Mouse (Mus musculus): ENCODE measurements around the gene Slc5a5. TPM values are rescaled to one million over a fixed set of nuclear protein-coding genes. Genes with fewer than 3 reads are reported as not detected.

The Slc5a5 gene
- total RNA-seq, 2 experiments from 2014 or later, result 8.2 to 10.9 TPM

GRCm38 (mm10) chr8:70887669-70888068 is 4.9 kb downstream of the Slc5a5 start:
- peak in 1 of 2 experiments; percentile 44 for DNase-seq (ENCODE audit: low spot score in 2 of 2)
- intact Hi-C loops (cut with DNase I), result no loop called here

- intact Hi-C loops (cut with DNase I), result no loop called here
- DNase-seq (ENCODE audit: low spot score in 2 of 2), result no peak
Measured at GRCm38 (mm10) chr8:70885612-70886011, 6.9 kb downstream of the Slc5a5 start.

- intact Hi-C loops (cut with DNase I), result no loop called here
- DNase-seq (ENCODE audit: low spot score in 2 of 2), result no peak
Measured at GRCm38 (mm10) chr8:70884683-70885082, 7.9 kb downstream of the Slc5a5 start.

GRCm38 (mm10) chr8:70884186-70884585 is 8.4 kb downstream of the Slc5a5 start:
- intact Hi-C loops (cut with DNase I), result no loop called here
- DNase-seq (ENCODE audit: low spot score in 2 of 2), result no peak

- DNase-seq (ENCODE audit: low spot score in 2 of 2), result no peak
- intact Hi-C loops (cut with DNase I), result no loop called here
Measured at GRCm38 (mm10) chr8:70880546-70880945, 12.0 kb downstream of the Slc5a5 start.

- intact Hi-C loops (cut with DNase I), result no loop called here
- peak in 1 of 2 experiments; percentile 47 for DNase-seq (ENCODE audit: low spot score in 2 of 2)
Measured at GRCm38 (mm10) chr8:70880126-70880525, 12.4 kb downstream of the Slc5a5 start.

GRCm38 (mm10) chr8:70879500-70879899 is 13.1 kb downstream of the Slc5a5 start:
- no peak for DNase-seq (ENCODE audit: low spot score in 2 of 2)
- intact Hi-C loops (cut with DNase I), result no loop called here

- no peak for DNase-seq (ENCODE audit: low spot score in 2 of 2)
- intact Hi-C loops (cut with DNase I), result no loop called here
Measured at GRCm38 (mm10) chr8:70878178-70878577, 14.4 kb downstream of the Slc5a5 start.

- intact Hi-C loops (cut with DNase I), result no loop called here
- no peak for DNase-seq (ENCODE audit: low spot score in 2 of 2)
Measured at GRCm38 (mm10) chr8:70876382-70876781, 16.2 kb downstream of the Slc5a5 start.

- DNase-seq (ENCODE audit: low spot score in 2 of 2), result no peak
- intact Hi-C loops (cut with DNase I), result no loop called here
Measured at GRCm38 (mm10) chr8:70874441-70874840, 18.1 kb downstream of the Slc5a5 start.

- intact Hi-C loops (cut with DNase I), result loop anchor here (1.0 kb wide), 2 partner anchors 20 to 24 kb away; partner anchors contain the start of gene Rpl18a
- peak; percentile 96 to 98 for DNase-seq (ENCODE audit: low spot score in 2 of 2)
Measured at GRCm38 (mm10) chr8:70873364-70873985, 19.1 kb downstream of the Slc5a5 start, which contains the start of gene Ccdc124. Gene Ccdc124 (minus strand): TSS chr8:70873935.

- DNase-seq (ENCODE audit: low spot score in 2 of 2), result peak in 1 of 2 experiments; percentile 49
- intact Hi-C loops (cut with DNase I), result loop anchor here (1.0 kb wide), 2 partner anchors 20 to 24 kb away; partner anchors contain the start of gene Rpl18a
Measured at GRCm38 (mm10) chr8:70872643-70873363, 19.8 kb downstream of the Slc5a5 start.

GRCm38 (mm10) chr8:70871195-70871807 is 21.3 kb downstream of the Slc5a5 start:
- no peak for DNase-seq (ENCODE audit: low spot score in 2 of 2)
- intact Hi-C loops (cut with DNase I), result no loop called here

- intact Hi-C loops (cut with DNase I), result loop anchor here (1.0 kb wide), 1 partner anchor 25 kb away; no protein-coding TSS in a partner anchor
- peak; percentile 81 to 85 for DNase-seq (ENCODE audit: low spot score in 2 of 2)
Measured at GRCm38 (mm10) chr8:70869601-70870041, 22.9 kb downstream of the Slc5a5 start.

- no peak for DNase-seq (ENCODE audit: low spot score in 2 of 2)
- intact Hi-C loops (cut with DNase I), result loop anchor here (1.0 kb wide), 1 partner anchor 25 kb away; no protein-coding TSS in a partner anchor
Measured at GRCm38 (mm10) chr8:70869199-70869571, 23.4 kb downstream of the Slc5a5 start.

- DNase-seq (ENCODE audit: low spot score in 2 of 2), result peak in 1 of 2 experiments; percentile 33
- intact Hi-C loops (cut with DNase I), result loop anchor here (1.0 kb wide), 1 partner anchor 24 kb away; no protein-coding TSS in a partner anchor
Measured at GRCm38 (mm10) chr8:70868559-70869198, 23.9 kb downstream of the Slc5a5 start.

GRCm38 (mm10) chr8:70866566-70866965 is 26.0 kb downstream of the Slc5a5 start:
- DNase-seq (ENCODE audit: low spot score in 2 of 2), result no peak
- intact Hi-C loops (cut with DNase I), result no loop called here

- no peak for DNase-seq (ENCODE audit: low spot score in 2 of 2)
Measured at GRCm38 (mm10) chr8:70866001-70866520, 26.5 kb downstream of the Slc5a5 start.

GRCm38 (mm10) chr8:70865350-70866000 is 27.1 kb downstream of the Slc5a5 start:
- intact Hi-C loops (cut with DNase I), result loop anchor here (2.0 kb wide), 1 partner anchor 105 kb away; the partner anchor contains the start of gene Mpv17l2
- peak; percentile 100 for DNase-seq (ENCODE audit: low spot score in 2 of 2)

More at GRCm38 (mm10) chr8:70866001-70866520, 26.5 kb downstream of the Slc5a5 start:
- intact Hi-C loops (cut with DNase I), result no loop called here
